Comparison of ENCODE assay signal across 34 mouse cellular contexts in genomic region chr5:37100813-37101212, GRCm38 (mm10). TPM values are rescaled to one million over a fixed set of nuclear protein-coding genes. Genes with fewer than 3 reads are reported as not detected.
"Had no signal": no experiment of that assay in that cellular context is flagged by ENCODE, and none has a peak within 500 bp of the region (broad histone marks: within the 10 kb centered on the region; RNA-seq: fewer than 3 reads in every experiment).

No protein-coding gene starts in this region.

- H3K9ac ChIP-seq: heart, embryonic 13.5 days; heart, embryonic 15.5 days; hindbrain, embryonic 13.5 days; hindbrain, embryonic 15.5 days; kidney, embryonic 15.5 days; limb, embryonic 13.5 days; limb, embryonic 15.5 days; liver, embryonic 12.5 days; liver, embryonic 14.5 days had no signal

- H3K36me3 ChIP-seq: heart, embryonic 13.5 days; heart, embryonic 15.5 days; hindbrain, embryonic 15.5 days; kidney, embryonic 15.5 days; limb, embryonic 13.5 days; limb, embryonic 15.5 days; liver, embryonic 12.5 days had no signal

- H3K27ac ChIP-seq: heart, adult 2 months; heart, embryonic 13.5 days; heart, embryonic 15.5 days; hindbrain, embryonic 13.5 days; hindbrain, embryonic 15.5 days; hindbrain, postnatal 0 days; kidney, embryonic 15.5 days; kidney, postnatal 0 days; limb, embryonic 13.5 days; limb, embryonic 15.5 days; liver, embryonic 12.5 days; liver, embryonic 14.5 days had no signal

- DNase-seq: gastrocnemius, postnatal 14 days; gastrocnemius, postnatal 36 days; heart, adult 11 months; heart, adult 2 months; heart, postnatal 14 days; heart, postnatal 36 days; kidney, adult 11 months; kidney, adult 2 months; kidney, adult 9 months; kidney, postnatal 14 days; kidney, postnatal 36 days; layer of hippocampus, postnatal 36 days; left cerebral cortex, postnatal 4 days had no signal

- H3K9me3 ChIP-seq: heart, embryonic 13.5 days; heart, embryonic 15.5 days; hindbrain, embryonic 13.5 days; hindbrain, embryonic 15.5 days; kidney, embryonic 15.5 days; limb, embryonic 13.5 days; limb, embryonic 15.5 days; liver, embryonic 12.5 days had no signal

- H3K27me3 ChIP-seq: hindbrain, embryonic 15.5 days; limb, embryonic 15.5 days; liver, embryonic 12.5 days had no signal

- H3K4me2 ChIP-seq: heart, embryonic 11.5 days; heart, embryonic 13.5 days; heart, embryonic 15.5 days; hindbrain, embryonic 13.5 days; hindbrain, embryonic 15.5 days; kidney, embryonic 15.5 days; limb, embryonic 13.5 days; limb, embryonic 15.5 days; liver, embryonic 12.5 days had no signal

- H3K4me3 ChIP-seq: heart, adult 2 months; heart, embryonic 13.5 days; heart, embryonic 15.5 days; hindbrain, embryonic 13.5 days; hindbrain, embryonic 15.5 days; kidney, embryonic 15.5 days; limb, embryonic 13.5 days; limb, embryonic 15.5 days; liver, embryonic 12.5 days had no signal

- ATAC-seq: hindbrain, postnatal 0 days; intestine, embryonic 16.5 days; liver, embryonic 12.5 days had no signal

- H3K4me1 ChIP-seq: heart, embryonic 13.5 days; heart, embryonic 15.5 days; kidney, embryonic 15.5 days; limb, embryonic 13.5 days; limb, embryonic 15.5 days; liver, embryonic 12.5 days had no signal

RNA-seq across cellular contexts. Expression of gene Gm1043, which starts 15.6 kb away (rescaled TPM):
- total RNA-seq: gastrocnemius, adult 18-20 months; gastrocnemius, adult 8-10 months; gastrocnemius, postnatal 14 days; gastrocnemius, postnatal 36 days; heart, adult 2 months; heart, postnatal 36 days; hematopoietic stem cell, adult 5-6 weeks; liver, adult 2 months had no signal
- polyA plus RNA-seq: heart, adult 2 months; heart, embryonic 11.5 days; heart, embryonic 13.5 days; heart, embryonic 15.5 days; heart, postnatal 0 days; intestine, embryonic 14.5 days; kidney, embryonic 15.5 days; kidney, postnatal 0 days; limb, embryonic 11.5 days; liver, embryonic 12.5 days; liver, embryonic 14.5 days; liver, embryonic 16.5 days had no signal
